Mouse (Mus musculus) forelimb bud, embryonic 11.5 days (tissue): ENCODE measurements at regions not wholly inside any gene's neighbourhood (a gene's known extent, or its start where the extent isn't known, plus 50 kb on each side); places are given as distances from the start of the nearest gene placed in this dataset.
"Not testable (repeated sequence)": the region's sequence is repeated elsewhere in the genome, so short reads cannot be mapped to it uniquely, and the experiment has no call there.

ENCODE experiments used
- DNase-seq: peaks from one replicate; pipeline ENCODE4 v3.0.0-alpha.2; 2012; ENCODE audit warnings: low read depth, low spot score

GRCm38 (mm10) chr17:29430401-29430800 is 60.2 kb upstream of the Pim1 start:
- no peak for DNase-seq

DNA sequence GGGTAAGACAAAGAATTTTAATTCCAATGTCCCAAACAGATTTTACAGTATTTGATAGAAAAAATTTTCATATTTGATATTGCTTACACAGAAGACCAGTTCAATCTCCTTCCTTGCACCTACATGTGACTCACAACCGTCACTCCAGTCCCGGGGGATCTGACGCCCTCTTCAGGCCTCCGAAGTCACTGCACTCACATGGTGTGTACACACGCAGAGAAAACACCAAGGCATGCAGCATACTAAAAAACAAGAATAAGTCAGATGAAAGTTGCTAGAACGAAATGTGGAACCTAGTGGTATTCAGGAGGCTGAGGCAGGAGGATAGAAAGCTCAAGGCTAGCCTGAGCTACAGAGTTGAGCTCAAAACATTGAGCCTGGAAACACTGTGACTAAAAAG is 59.7 kb upstream of the Pim1 start:
- no peak for DNase-seq

GRCm38 (mm10) chr17:29431553-29432297 is 58.8 kb upstream of the Pim1 start:
- DNase-seq: no peak

DNA sequence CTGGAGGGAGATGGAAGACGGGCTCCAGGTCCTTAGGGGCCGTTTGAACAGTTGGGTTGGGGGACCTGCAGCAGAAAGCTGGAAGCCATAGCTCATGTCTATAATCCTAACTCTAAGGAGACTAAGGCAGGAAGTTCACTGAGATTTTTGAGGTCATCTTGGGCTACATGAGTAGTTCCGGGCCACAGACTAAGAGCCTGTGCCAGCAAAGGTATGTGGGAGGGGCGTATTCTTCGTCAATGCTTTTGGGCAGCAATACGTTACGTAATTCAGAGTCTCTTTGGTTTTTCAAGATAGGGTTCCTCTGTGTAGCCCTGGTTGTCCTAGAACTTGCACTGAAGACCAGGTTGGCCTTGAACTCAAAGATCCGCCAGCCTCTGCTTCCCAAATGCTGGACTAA is 57.9 kb upstream of the Pim1 start:
- DNase-seq: no peak

- DNase-seq: no peak
Measured at GRCm38 (mm10) chr17:29433370-29433769, 57.2 kb upstream of the Pim1 start.

- DNase-seq: no peak
Measured at GRCm38 (mm10) chr17:29434074-29434944, 56.2 kb upstream of the Pim1 start.

DNA sequence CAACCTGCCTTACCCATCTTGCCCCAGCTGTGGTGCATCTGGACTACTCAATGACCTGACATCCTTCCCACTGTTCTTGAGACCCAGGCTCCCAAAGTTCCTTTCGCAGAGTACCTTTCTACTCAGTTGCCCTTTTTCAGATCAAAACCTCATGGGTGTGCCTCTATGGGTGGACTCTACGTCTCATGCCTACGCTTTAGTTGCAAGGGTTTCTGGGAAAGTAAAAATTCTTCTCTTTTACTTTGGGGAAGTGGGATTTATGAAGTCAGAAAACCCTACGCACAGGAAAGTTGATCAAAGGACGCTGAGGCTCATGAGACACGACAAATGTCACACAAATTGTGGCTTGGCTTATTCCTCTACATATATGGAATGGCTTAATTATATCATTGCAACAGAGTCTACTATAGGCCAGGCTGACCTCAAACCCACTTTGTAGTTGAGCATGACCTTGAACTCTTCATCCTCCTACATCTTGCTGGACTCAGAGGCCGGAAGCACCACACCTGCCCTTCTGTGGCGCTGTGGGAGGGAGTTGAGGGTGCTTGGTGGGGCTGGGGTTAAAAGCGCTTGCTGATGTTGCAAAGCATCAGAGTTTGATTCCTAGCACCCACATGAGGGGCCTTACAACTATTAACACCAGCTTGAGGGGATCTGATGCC is 55.1 kb upstream of the Pim1 start:
- no peak for DNase-seq

- not testable (repeated sequence) for DNase-seq
Measured at GRCm38 (mm10) chr17:29436484-29436870, 54.1 kb upstream of the Pim1 start.

DNA sequence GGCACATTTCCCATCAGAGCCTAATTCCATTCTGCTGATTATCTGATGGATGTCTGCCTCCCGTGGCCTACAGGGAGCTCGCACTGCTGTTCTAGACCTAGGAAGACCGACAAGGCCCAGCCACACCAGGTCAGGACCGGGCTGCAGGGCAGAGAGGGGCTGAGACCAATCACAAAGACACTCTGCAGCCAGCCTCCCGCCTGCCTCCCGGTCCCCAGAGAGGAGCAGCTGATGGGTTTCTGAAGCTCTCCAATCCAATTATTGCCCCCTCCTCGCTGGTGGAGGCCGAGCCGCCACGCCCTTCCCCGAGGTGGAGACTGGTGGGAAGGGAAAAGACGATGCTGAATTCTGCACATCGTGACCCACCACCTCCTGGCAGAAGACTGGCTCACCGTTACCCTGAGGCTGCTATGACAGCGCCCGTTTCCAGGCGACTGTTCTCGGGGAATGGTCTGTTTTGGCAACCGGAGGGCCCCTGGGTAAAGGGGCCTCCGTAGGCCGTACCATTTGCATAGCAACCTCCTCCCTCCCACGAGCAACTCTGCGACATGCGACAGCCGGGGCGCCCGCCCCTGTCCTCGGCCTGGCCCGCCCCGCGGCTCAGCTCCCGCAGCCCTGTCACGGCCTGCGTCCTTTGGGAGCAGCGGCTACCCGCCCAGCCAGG is 53.5 kb upstream of the Pim1 start:
- peak; percentile 77 for DNase-seq

- no peak for DNase-seq
Measured at GRCm38 (mm10) chr17:29437535-29438324, 52.8 kb upstream of the Pim1 start.

DNA sequence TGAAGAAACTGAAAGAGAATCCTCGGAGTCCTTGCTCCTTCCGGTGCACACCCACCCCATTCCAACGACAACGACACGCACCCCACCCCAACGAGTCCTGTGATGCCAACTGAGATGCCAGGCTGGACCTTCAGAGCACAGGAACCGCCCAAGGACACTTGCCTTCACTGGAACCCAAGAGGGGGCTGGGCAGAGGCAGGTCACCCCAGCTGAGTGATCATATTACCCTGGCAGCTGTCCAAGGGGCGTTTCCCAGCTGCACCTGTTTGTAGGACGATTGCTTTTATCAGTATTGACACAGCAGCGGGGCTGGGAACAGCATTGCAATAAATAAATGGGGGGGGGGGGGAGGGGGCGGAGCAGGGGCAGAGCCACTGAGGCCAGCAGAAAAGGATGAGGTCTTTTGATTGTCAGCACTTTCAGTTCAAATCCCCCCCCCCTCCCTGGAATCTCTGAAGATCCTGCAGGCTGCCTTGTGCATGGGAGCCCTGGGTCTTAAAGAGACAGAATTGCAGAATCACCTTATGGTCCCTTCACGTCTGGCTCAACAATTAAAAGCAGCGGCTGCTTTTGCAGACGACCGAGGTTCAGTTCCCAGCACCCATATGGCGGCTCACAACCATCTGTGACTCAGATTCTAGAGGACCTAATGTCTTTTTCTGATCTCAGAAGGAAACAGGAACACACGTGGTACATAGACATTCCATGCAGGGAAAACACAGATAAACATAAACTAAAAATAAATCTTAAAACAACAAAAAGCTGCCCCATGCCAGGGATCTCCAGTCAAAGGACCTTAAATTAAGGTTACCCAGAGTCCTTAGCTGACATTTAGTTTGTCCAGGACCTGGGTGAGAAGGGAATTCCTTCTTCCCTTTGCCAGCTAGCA is 52.0 kb upstream of the Pim1 start:
- peak; percentile 68 for DNase-seq

GRCm38 (mm10) chr17:29439992-29440391 is 50.6 kb upstream of the Pim1 start:
- no peak for DNase-seq

DNA sequence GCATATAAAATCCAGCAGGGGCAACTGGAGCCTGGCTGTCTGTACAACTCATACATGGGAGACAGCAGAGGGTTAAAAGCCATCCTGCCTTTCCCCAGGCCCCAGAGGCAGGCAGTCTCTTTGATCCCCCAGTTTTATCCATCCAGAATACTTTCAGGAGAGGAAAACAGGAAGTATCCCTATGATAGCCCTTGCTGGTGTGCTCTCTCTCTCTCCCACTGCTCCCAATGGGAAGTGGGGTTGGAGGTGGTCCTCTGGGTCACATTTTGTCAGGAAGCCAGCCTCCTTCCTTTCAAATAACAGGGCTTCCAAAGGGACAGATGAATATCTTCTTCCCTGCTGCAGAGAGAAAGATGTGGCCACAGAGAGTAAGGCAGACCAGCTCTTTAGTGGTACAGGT is 50.1 kb upstream of the Pim1 start:
- DNase-seq: no peak
